Mouse (Mus musculus) spleen, adult 18-20 months (tissue): ENCODE measurements around the gene Adamts4.
"Not testable (repeated sequence)": the region's sequence is repeated elsewhere in the genome, so short reads cannot be mapped to it uniquely, and the experiment has no call there.

Source experiments
- DNase-seq, 2 experiments: peaks; one replicate each; pipeline ENCODE4 v3.0.0; 2022; ENCODE audit warnings: mixed read lengths in 2 of 2

Adamts4 gene

DNA sequence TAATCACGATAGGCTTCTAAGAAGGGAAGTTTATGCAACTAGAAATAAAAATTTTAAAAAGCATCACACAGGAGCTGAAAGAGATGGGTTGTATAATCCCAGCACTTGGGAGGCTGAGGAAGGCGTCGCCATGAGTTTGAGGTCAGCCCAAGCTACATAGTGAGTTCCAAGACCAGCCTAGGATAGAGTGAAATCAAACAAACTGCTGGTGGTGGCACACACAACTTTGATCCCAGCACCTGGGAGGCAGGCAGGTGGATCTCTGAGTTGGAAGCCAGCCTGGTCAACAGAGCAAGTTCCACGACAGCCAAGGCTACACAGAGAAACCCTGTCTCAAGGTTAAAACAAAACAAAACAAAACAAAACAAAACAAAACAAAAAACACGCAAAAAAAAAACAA is 17.9 kb upstream of the Adamts4 start:
- no peak for DNase-seq

DNA sequence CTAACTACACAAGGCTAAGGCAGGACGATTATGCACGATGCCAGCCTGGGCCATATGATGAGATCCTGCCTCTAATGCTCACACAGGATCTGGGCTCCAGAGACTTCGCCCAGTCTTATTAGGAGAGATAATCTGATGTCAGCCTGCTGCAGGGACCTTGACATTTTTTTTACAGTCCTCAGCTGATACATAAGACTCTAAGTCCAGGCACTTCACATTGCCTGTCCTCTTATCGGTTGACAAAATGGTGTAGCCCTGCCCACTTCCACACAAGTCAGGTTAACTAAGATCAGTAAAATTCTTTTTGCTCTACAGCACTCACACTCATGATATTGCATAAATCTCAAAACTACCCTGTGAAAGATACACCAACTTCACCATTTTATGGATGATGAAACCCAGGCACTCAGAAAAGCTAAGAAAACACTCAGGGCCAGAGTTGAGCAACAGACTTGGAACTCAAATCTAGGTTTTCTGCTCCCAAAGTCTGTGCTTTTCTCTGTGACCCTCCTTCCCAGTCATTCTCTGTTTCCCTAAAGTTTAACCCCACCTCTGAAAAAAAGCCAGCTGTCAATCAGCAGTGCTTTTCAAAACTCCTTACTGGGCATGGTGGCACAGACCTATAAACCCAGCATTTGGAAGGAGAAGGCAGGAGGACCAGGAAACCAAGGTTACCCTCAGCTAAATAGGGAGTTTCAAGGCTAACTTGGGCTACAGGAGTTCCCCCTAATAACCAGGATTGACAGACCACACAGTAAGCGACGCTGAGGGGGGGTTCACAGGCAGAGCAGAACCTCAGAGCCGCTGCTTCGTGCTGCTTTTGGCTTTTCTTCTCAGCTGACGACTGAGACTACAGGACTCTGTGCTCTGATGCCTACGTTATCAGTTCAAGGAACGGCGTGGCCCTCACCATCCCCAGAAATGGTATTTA is 17.2 kb upstream of the Adamts4 start:
- no peak for DNase-seq

DNA sequence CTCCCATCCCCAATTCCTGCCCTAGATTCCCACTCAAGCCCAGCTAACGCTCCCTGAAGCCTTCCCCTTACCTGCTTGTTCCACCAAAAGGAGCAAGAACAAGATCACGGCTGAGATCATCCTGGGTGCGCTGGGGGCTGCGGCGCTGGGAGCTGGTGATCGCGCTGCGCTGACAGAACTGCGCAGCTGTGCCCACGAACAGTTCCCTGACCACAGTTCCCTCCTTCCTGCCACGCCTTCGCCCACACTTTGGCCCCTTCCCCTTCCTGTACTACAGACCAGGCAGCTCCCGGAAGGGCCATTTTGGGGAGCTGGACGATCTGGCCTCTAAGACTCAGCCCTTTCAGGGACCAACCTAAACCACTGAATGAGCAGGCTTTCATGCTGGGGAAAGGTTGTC is 16.1 kb upstream of the Adamts4 start, which contains the start of gene Fcer1g:
Gene Fcer1g, minus strand, starts transcription at position 240 of the 400 bp plus-strand sequence.
- DNase-seq = peak in 1 of 2 experiments; percentile 11

DNA sequence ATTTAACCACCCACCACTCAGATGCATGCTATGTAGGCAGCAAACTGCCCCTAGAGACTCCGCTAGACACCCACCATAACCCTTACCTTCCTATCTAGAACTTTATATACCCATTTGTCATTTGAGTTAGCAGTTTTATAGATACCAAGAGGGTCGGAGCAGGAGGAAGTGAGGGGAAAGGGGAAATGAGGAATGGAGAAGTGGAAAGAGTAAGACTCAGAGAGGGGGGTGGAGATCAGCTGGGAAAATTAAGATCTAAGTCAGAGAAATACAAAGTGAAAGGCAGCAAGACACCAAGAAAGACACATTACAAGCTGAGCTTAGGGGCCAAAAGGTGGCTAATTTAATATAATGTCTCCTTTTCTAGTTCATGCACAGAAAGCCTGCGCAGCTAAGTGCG is 15.7 kb upstream of the Adamts4 start:
- no peak for DNase-seq

DNA sequence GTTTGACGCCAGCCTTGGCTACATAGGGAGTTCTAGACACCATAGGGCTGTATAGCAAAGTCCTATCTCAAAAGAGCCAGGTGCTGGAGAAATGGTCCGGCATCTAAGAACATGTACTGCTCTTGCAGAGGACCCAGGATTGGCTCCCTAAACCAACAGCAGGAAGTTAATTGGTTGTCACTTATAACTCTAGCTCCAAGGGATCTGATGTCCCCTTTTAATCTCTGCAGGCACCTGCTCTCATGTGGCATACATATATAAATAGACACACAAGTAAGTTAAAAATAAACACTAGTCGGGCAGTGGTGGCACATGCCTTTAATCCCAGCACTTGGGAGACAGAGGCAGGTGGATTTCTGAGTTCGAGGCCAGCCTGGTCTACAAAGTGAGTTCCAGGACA is 14.4 kb upstream of the Adamts4 start:
- DNase-seq = no peak

DNA sequence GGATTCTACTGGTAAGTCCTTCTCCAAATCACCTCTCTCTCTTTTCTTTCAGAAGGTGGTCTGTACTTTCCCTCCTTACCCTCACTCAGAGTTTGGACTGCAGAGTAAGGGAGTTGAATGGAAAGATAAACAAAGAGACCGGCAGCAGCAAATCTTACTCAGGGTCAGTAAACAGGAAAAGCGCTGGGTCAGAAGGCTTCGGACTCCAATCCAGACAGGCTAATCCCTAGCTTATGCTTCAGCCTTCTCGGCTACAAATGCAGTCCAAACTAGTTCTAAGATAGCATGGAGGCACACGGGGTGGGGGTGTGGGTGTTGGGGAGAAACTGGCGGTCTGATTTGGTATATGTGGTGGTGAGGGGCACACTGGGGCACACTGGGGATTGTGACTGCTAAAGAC is 12.8 kb upstream of the Adamts4 start:
- no peak for DNase-seq

DNA sequence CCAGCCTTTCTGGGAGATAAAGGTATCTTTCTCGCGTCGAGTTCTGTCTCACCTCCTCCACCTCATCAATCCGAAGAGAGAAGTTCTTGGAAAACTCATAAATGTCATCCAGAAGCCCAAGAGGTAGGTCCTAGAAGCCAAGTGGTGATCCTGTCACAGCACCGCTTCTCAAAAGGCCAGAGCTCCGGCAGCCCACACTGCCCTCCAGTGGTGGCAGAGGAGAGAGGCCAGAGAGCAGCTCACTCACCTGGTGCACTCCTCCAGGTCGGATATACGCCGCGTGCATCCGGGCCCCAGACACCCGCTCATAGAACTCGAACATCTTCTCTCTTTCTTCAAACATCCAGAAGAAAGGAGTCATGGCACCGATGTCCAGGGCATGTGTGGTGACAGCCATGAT is 11.8 kb upstream of the Adamts4 start:
- peak in 1 of 2 experiments; percentile 59 for DNase-seq

DNA sequence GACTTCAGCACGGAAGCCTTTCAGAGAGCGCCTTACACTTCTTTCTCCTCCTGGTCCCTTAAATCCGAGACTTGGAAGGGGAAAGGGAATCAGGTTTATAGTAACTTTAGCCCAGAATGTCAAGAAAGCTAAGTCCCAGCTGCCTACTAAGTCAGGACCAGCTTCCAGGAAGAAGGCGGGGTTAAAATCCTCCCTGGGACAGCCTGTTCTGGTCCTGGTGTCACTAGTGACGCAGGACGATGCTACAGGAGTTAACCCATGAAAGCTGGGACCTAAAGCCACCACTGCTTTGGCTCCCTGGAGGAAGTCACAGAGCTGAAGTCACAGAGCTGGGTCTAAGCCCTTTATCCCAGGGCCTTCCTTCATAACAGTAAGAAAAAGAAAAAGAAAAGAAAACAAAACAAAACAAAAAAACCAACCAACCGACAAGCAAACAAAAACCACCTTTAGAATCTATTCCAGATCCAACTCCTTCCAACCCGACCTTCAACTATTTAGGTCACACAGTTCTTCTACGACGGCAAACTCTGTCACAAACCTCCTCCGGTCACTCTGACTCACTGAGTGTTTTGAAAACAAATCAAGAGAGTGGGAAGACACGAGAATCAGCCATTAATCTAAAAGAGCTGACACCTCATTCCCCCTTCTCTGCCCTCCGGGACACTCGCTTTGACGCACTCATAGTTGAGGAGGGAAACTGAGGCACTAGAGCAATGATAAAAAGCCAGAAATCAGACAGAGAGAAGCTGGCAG is 10.1 kb upstream of the Adamts4 start:
- no peak for DNase-seq

DNA sequence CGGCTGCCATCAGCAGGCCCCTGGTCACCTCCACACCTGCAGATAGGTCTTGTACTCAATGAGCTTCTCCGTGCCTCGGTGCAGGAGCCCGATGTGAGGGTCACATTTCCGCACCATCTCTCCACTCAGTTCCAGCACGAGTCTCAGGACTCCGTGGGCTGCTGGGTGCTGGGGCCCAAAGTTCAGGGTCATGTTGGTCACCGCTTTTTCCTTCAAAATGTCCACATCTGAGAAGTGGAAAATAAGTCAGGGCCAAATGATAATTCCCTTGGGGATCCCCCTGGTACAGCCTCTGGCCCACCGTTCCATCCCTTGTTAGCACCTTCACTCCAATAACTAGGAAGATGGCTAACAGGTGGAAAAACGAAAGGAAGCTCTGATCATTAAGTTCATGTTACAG is 9.3 kb upstream of the Adamts4 start:
- DNase-seq = no peak

DNA sequence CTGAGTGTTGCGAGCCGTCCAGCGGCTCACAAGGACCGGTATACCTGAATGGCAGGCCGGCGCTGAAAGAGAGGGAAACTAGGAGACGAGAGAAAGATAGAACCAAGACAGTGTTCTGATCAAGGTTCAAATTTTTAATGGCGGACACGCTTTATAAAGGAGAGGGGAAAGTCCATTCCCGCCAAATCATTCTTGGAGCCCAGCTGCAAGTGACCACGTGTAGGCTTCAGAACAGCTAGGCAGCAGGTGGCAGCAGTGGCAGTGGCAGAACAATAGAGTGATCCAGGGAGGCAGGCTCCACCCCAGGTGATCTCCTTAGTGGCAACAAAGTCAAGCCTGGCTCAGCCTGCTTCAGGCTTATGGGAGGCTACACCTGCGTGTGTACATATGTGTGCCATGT is 8.3 kb upstream of the Adamts4 start:
- not testable (repeated sequence) for DNase-seq

DNA sequence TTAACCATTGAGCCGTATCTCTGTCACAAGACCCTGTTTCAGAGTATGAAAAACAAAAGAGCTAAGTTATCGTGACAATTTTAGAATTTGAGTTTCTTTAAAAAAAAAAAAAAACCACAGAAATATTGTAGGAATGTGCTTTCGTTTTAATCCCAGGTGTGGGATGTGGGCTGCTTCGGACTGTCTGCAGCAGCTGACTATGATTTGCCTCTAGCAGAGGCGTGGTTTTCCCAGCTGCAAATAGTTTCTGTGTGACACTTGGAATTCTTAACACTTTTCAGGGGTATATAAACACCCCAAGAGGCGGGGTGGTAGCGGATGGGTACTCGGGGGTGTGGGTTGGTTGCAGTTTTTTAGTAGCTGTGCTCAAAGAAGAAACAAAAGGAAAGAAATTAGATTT is 4.9 kb upstream of the Adamts4 start:
- DNase-seq = no peak

DNA sequence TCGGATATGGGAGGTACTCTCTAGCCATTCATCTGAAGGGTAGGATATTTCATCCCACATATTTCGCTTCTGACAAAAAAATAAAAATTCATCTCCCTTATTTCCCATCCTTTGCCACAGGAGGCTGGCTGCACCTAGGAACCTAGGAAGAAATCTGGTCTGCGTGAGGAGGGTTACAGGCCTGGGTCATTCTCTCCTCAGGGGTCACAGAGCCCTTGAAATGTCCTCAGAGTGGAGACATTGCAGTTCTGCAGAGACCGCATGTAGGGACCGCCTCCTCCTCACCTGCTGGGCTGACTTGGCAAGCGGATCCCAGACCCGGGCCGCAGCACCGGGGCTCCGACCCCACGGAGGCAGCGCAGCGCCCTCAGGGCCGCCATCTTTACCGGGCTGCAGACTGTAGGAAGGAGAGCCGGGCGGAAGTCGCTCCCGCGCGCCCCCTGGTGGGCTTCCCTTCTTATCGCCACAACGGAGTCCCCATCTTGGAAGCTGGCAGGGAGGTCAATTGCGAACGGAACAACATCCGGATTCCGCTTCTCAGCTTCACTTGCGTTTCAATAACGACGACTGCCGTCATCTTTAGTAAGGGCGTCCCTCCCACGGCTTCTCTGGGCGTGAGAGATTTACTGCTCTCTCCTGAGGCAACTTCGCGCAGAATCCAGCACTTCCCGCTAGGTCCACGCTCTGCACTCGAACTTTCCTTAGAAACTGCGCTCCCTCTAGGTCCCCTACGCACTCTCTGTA is 3.3 kb upstream of the Adamts4 start:
- peak; percentile 92 to 96 for DNase-seq

DNA sequence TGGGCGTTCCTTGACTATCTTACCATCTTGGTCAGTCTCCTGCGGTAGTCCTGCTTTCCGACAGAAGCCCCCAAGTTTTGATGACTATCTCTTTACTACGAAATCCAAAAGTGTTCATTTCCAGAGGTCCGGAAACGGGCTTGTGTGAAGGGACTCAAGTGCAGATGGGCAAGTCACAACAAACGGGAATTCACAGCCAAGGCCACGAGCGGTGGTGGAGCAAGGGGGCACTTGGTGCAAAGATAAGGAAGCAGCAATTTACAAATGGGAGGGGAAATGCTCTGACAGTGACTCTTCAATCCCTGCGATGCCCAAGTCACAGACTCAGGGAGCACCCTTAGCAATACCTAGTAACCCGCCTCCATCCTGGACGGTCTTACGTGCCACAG is 2.8 kb upstream of the Adamts4 start:
- DNase-seq = no peak

DNA sequence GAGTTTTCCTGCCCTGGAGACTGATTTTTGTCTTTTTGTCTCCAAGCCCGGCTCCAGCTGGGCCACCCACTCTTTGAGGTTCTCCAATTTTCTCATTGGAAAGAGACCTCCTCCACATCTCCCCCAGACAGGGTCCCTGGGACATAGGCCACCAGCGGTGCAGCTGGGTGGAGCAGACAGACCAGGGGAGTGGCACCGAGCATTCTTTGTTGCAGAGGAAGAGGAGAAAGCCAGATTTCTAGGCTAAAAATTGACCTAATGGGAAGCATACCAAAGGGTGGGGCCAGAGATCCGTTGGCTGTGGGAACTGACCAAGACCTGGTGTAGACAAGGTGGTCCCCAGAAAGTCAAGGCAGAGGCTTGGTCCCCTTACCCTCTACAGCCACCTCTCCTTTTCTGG is 2.3 kb upstream of the Adamts4 start:
- DNase-seq = no peak

DNA sequence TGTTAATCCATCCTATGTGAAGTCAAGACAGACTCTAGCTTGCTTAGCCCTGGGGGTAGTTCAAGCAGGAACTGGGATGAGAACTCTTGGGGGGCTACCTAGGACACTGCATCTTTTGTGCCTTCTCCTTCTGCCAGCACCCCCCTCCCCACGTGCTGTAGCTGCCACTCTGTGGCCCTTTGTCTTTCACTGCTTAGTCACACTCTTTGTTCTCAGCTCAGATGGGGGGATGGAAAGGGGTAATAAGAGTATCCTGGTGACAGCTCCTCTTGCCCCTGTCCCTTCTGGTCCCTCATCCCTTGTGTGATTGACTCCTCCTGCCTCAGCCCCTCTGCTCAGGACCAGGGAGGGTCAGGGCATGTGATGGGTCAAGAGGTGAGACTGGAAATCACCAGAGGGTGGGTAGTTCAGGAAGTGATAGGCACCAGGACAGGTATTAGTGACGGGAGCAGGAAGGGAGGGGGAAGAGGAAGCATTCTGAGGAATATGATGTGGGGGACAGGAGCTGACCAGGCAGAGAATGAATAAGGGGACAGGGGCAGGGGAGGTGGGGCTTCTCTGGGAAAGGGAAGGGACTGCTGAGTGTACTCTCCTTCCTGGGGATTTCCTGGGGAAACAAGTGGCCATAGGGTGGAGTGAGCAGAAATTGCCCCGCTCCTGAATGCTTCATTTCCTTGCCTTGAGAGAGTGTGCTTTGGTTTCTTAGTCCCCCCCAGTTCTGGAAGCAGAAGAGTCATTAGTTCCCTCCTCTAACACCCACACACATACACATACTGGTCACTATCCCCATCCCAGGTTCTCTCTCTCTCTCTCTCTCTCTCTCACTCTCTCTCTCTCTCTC is 1.6 kb upstream of the Adamts4 start:
- DNase-seq = no peak

DNA sequence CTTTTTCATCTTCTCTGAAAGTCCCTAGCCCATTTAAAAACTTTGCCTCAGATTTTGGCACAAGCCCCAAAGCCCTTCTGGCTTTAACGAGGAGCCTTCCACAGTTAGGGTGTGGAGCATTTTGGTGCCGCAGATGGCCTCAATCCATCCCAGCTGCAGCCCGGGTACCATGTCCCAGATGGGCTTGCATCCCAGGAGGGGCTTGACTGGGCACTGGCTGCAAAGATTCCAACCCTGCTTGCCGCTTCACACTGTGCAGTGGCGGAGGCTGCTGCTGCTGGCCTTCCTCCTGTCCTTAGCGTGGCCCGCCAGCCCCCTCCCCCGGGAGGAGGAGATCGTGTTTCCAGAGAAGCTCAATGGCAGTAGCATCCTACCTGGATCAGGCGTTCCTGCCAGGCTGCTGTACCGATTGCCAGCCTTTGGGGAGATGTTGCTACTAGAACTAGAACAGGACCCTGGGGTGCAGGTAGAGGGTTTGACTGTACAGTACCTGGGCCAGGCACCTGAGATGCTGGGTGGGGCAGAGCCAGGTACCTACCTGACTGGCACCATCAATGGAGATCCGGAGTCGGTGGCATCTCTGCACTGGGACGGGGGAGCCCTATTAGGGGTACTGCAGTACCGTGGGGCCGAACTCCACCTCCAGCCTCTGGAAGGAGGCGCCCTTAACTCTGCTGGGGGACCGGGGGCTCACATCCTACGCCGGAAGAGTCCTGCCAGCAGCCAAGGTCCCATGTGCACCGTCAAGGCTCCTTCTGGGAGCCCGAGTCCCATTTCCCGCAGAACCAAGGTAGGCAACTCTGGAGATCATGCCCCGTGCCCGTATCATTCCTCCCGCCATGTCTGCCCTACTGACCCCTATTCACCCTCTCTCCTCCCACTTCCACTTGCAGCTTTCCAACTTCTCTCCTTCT is 716 bp downstream of the Adamts4 start, which contains the start of gene Ndufs2:
Gene Ndufs2, minus strand, starts transcription at position 709 of the 914 bp plus-strand sequence.
- DNase-seq = no peak

DNA sequence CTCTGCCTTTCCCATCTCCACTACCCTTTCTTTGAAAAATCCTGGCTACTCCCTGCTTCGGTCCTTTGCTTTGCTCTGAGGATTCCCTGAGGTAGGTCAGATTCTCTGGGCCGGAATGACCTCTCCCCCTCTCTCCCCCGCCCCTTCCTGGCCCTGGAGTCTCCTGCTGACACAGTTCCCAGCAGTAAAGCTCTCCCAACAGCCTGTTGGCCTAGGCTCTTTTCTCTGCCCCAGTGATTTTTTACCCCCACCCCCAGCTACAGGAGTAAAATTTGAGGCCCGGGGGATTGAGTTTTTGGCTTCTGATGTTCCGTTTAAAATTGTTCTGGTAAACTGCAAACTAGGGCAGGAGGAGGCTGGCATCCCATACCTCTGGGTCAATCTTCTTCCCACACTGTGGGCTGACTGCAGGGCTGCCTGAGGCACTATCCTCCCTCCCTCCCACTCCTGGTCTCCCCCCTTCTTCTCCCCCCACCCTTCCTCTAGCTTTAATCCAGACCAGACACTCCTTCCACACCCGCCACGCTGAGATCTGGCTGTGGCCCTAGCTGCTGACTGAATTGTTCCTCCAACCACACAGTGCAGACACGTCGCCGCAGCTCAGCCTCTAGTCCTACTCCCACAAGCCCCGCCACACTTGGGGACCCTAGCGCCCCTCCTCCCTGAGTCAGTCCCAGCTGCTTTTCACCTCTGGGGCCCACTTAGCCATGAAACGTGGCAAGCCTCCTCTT is 1.5 kb downstream of the Adamts4 start:
- no peak for DNase-seq

DNA sequence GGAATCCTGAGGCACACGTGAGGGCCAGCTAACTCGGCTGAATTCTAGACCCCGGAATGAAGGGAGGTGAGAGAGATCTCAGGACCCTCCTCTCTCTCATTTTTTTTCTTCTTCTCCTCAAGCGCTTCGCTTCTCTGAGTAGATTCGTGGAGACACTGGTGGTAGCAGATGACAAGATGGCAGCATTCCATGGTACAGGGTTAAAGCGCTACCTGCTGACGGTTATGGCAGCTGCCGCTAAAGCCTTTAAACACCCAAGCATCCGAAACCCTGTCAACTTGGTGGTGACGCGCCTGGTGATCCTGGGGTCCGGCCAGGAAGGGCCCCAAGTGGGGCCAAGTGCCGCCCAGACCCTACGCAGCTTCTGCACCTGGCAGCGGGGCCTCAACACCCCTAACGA is 2.2 kb downstream of the Adamts4 start:
- no peak for DNase-seq

DNA sequence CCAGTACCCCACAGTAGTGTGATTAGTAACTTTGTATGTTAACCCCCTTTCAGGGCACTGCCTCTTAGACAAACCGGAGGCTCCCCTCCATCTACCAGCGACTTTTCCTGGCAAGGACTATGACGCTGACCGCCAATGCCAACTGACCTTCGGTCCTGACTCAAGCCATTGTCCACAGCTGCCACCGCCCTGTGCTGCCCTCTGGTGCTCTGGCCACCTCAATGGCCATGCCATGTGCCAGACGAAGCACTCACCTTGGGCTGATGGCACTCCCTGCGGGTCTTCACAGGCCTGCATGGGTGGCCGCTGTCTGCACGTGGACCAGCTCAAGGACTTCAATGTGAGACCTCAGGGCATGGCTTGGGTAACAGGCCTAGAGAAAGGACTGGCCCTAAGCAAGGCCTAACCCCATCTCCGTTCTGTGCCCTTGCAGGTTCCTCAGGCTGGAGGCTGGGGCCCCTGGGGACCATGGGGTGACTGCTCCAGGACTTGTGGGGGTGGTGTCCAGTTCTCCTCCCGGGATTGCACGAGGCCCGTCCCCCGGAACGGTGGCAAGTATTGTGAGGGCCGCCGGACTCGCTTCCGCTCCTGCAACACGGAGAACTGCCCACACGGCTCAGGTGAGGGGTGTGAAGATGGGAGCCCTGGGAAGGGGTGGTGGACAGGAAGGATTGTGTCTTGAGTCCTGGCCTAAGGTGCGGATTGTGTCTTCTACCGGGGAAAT is 6.0 kb downstream of the Adamts4 start:
- no peak for DNase-seq
